In the genomic region with DNA sequence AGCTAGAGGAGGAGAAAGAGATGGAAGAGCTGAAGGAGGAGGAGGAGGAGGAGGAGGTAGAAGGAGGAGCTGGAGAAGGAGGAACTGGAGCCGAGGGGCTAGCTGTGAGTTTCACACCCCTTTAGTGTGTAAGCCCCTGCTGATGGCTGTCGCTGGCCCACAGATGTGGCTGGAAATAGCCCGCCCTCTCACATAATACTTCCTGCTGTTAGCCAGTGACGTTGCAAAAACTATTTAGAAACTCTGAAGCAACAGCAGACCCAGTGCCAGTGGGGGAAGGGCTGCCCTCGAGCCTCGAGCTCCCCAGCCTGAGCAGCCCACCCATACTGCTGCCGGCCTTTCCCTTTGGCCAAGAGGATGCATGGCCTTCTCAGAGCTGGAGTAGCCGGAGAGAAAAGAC, we compare ENCODE assay signal across 9 mouse cellular contexts. TPM values are rescaled to one million over a fixed set of nuclear protein-coding genes. Genes with fewer than 3 reads are reported as not detected.
DNase-seq lines count a peak whose midpoint lies in the region; ATAC-seq and TF ChIP-seq lines count a peak whose summit lies in the region.
"Had no signal": no experiment of that assay in that cellular context is flagged by ENCODE, and none has a peak within 500 bp of the region (broad histone marks: within the 10 kb centered on the region; RNA-seq: fewer than 3 reads in every experiment).

No protein-coding gene starts in this region.

- ATAC-seq in kidney, postnatal 0 days (replicated peaks; ENCODE audit: low FRiP score, low read depth): no peak
- no peak for ATAC-seq in embryonic facial prominence, embryonic 12.5 days (ENCODE audit: insufficient number of reproducible peaks, insufficient read depth, low FRiP score, low TSS enrichment)
- ATAC-seq in limb, embryonic 12.5 days (ENCODE audit: insufficient number of reproducible peaks, insufficient read depth, low FRiP score, low TSS enrichment, low read depth): no peak
- no peak for ATAC-seq in neural tube, embryonic 13.5 days (ENCODE audit: low read depth)

- TF ChIP-seq CTCF in kidney, postnatal 0 days (IDR thresholded peaks at IDR 0.05; ENCODE audit: low read depth): no peak
- no peak for TF ChIP-seq CTCF in left cerebral cortex, adult 2 months (IDR thresholded peaks at IDR 0.05)

- peak; percentile 35 for DNase-seq in kidney, postnatal 0 days (ENCODE audit: low spot score)
- no peak for DNase-seq in kidney, adult 9 months
- DNase-seq in left cerebral cortex, adult 2 months (ENCODE audit: extremely low spot score in 1 of 2, low spot score in 2 of 2): no peak
- DNase-seq in right cerebral cortex, postnatal 4 days: no peak
- no peak for DNase-seq in cerebellum, adult 8-10 months

- WGBS in kidney, postnatal 0 days: 41% methylated on average over 8 of the region's 8 CpGs
- WGBS in embryonic facial prominence, embryonic 12.5 days: 30% methylated on average over 8 of the region's 8 CpGs
- WGBS in limb, embryonic 12.5 days: 23% methylated on average over 8 of the region's 8 CpGs
- 45% methylated on average over 8 of the region's 8 CpGs for WGBS in neural tube, embryonic 13.5 days

- H3K27ac ChIP-seq in kidney, postnatal 0 days: peak overlapping the region; percentile 26; the same call in 1 of the 2 replicates
- 0 out of 2 replicates have a peak overlapping the region, but pooled peaks have one; percentile 41 for H3K27ac ChIP-seq in embryonic facial prominence, embryonic 12.5 days
- peak overlapping the region; percentile 74 for H3K27ac ChIP-seq in limb, embryonic 12.5 days
- peak overlapping the region; percentile 23; the same call in 1 of the 2 replicates for H3K27ac ChIP-seq in neural tube, embryonic 13.5 days (replicated peaks)
- H3K27ac ChIP-seq in left cerebral cortex, adult 2 months: no peak overlapping the region

- peak overlapping the region; percentile 7; the same call in 1 of the 2 replicates for H3K4me2 ChIP-seq in kidney, postnatal 0 days (ENCODE audit: low read length)
- peak overlapping the region; percentile 15; the same call in 1 of the 2 replicates for H3K4me2 ChIP-seq in embryonic facial prominence, embryonic 12.5 days (replicated peaks)
- peak overlapping the region; percentile 35 for H3K4me2 ChIP-seq in limb, embryonic 12.5 days
- no peak overlapping the region for H3K4me2 ChIP-seq in neural tube, embryonic 13.5 days

- H3K4me1 ChIP-seq in kidney, postnatal 0 days (replicated peaks; ENCODE audit: insufficient read depth, low read length): peaks cover 18% of the 10 kb centered on the region
- H3K4me1 ChIP-seq in embryonic facial prominence, embryonic 12.5 days: peaks cover 48% of the 10 kb centered on the region
- H3K4me1 ChIP-seq in limb, embryonic 12.5 days (replicated peaks): peaks cover 56% of the 10 kb centered on the region
- H3K4me1 ChIP-seq in neural tube, embryonic 13.5 days (replicated peaks): peaks cover 64% of the 10 kb centered on the region

- H3K27me3 ChIP-seq in kidney, postnatal 0 days (ENCODE audit: insufficient read depth, low read length): no peaks in the 10 kb centered on the region
- no peaks in the 10 kb centered on the region for H3K27me3 ChIP-seq in embryonic facial prominence, embryonic 12.5 days
- H3K27me3 ChIP-seq in limb, embryonic 12.5 days: no peaks in the 10 kb centered on the region
- no peaks in the 10 kb centered on the region for H3K27me3 ChIP-seq in neural tube, embryonic 13.5 days

- no peak overlapping the region; the same call in 1 of the 2 replicates for H3K9ac ChIP-seq in kidney, postnatal 0 days (ENCODE audit: low read depth, low read length)
- H3K9ac ChIP-seq in embryonic facial prominence, embryonic 12.5 days: peak overlapping the region; percentile 34; the same call in 1 of the 2 replicates
- H3K9ac ChIP-seq in limb, embryonic 12.5 days (replicated peaks): no peak overlapping the region; the same call in 1 of the 2 replicates
- H3K9ac ChIP-seq in neural tube, embryonic 13.5 days: peak overlapping the region; percentile 31; the same call in 1 of the 2 replicates

- H3K9me3 ChIP-seq in kidney, postnatal 0 days (replicated peaks; ENCODE audit: low read length): no peaks in the 10 kb centered on the region
- no peaks in the 10 kb centered on the region for H3K9me3 ChIP-seq in embryonic facial prominence, embryonic 12.5 days
- no peaks in the 10 kb centered on the region for H3K9me3 ChIP-seq in limb, embryonic 12.5 days
- H3K9me3 ChIP-seq in neural tube, embryonic 13.5 days: no peaks in the 10 kb centered on the region

- H3K4me3 ChIP-seq in kidney, postnatal 0 days (replicated peaks; ENCODE audit: low read depth, low read length): no peak overlapping the region
- H3K4me3 ChIP-seq in embryonic facial prominence, embryonic 12.5 days: no peak overlapping the region
- H3K4me3 ChIP-seq in limb, embryonic 12.5 days (replicated peaks): no peak overlapping the region
- H3K4me3 ChIP-seq in neural tube, embryonic 13.5 days: no peak overlapping the region
- H3K4me3 ChIP-seq in left cerebral cortex, adult 2 months: no peak overlapping the region

- H3K36me3 ChIP-seq in kidney, postnatal 0 days (ENCODE audit: insufficient read depth, low read length): no peaks in the 10 kb centered on the region
- H3K36me3 ChIP-seq in embryonic facial prominence, embryonic 12.5 days: peaks cover 2% of the 10 kb centered on the region; the same call in 1 of the 2 replicates
- H3K36me3 ChIP-seq in limb, embryonic 12.5 days: peaks cover 9% of the 10 kb centered on the region; the same call in 1 of the 2 replicates
- H3K36me3 ChIP-seq in neural tube, embryonic 13.5 days: no peaks in the 10 kb centered on the region

- intact Hi-C loops in left cerebral cortex, adult 2 months (cut with DNase I): no loop called here

RNA-seq across cellular contexts. Expression of a gene that starts 3.3 kb away (rescaled TPM):
- polyA plus RNA-seq in kidney, postnatal 0 days (2015; fragmentation: Nextera tagmentation; extraction: Ambion mirVana): 14.5 and 15.6 TPM in 2 replicates
- polyA plus RNA-seq in embryonic facial prominence, embryonic 12.5 days (2016; fragmentation: Nextera tagmentation; extraction: Ambion mirVana): 17.5 and 18.9 TPM in 2 replicates
- 14.4 and 17.0 TPM in 2 replicates for polyA plus RNA-seq in limb, embryonic 12.5 days (2016; fragmentation: Nextera tagmentation; extraction: Ambion mirVana)
- 21.6 and 24.9 TPM in 2 replicates for polyA plus RNA-seq in neural tube, embryonic 13.5 days (2015; fragmentation: Nextera tagmentation; extraction: Ambion mirVana)
- total RNA-seq in left cerebral cortex, adult 2 months (2021): 10 to 100 TPM; 16.2 to 17.5 TPM

RNA-seq across cellular contexts. Expression of a gene that starts 56.2 kb away (rescaled TPM):
- polyA plus RNA-seq in kidney, postnatal 0 days (2015; fragmentation: Nextera tagmentation; extraction: Ambion mirVana): not detected in 2 replicates
- polyA plus RNA-seq in embryonic facial prominence, embryonic 12.5 days (2016; fragmentation: Nextera tagmentation; extraction: Ambion mirVana): 0.53 and 1.1 TPM in 2 replicates
- polyA plus RNA-seq in limb, embryonic 12.5 days (2016; fragmentation: Nextera tagmentation; extraction: Ambion mirVana): 0.36 TPM in 1 of 2 replicates, not detected in the other
- polyA plus RNA-seq in neural tube, embryonic 13.5 days (2015; fragmentation: Nextera tagmentation; extraction: Ambion mirVana): not detected in 2 replicates
- total RNA-seq in left cerebral cortex, adult 2 months (2021): not detected
- total RNA-seq: adrenal gland, postnatal 36 days had no signal

Comparison
In these comparisons a context has a peak if more than half of its experiments do, and no peak if none do; other contexts are left out.
1. H3K9ac ChIP-seq: peak in embryonic facial prominence, embryonic 12.5 days (single experiment) and neural tube, embryonic 13.5 days (single experiment); none in kidney, postnatal 0 days (single experiment) and limb, embryonic 12.5 days (single experiment).